Mouse (Mus musculus): ENCODE data around the gene Elp4.

The Elp4 gene

DNA sequence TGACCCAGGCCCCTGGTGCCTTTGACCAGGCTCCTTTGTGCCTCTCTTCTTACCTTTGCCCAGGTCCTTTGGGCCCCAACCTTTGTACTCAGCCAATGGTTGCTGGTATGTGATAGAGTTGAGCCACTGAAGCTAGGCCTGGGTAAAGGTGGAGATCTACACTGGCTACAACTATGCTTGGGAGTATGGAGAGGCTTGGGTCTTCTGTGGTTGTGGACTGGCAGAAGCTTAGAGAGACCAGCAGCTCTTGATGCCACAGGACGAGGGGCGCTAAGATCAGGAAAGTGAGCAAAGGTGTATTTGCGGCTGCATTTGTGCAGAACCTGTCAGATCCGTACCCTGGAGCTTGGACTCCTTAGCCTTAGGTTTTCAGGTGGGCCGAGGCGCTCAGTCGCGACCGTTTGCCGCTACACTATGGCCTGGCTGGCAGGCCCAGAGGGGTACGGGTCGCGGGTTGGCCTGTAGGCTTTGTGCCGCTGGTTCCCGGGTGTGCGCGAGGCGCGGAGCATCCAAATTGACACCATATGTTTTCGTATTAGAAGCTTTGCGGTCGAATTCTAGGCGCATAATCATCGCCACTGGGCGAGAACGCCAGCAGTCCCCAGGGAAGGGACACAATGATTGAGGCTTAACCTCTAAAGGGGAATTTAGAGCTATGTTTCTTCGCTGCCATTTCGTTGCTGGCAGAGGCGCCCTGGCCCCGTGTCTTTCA, 223.2 kb downstream of the Elp4 start:
- DNase-seq = peak; percentile 53 to 76

DNA sequence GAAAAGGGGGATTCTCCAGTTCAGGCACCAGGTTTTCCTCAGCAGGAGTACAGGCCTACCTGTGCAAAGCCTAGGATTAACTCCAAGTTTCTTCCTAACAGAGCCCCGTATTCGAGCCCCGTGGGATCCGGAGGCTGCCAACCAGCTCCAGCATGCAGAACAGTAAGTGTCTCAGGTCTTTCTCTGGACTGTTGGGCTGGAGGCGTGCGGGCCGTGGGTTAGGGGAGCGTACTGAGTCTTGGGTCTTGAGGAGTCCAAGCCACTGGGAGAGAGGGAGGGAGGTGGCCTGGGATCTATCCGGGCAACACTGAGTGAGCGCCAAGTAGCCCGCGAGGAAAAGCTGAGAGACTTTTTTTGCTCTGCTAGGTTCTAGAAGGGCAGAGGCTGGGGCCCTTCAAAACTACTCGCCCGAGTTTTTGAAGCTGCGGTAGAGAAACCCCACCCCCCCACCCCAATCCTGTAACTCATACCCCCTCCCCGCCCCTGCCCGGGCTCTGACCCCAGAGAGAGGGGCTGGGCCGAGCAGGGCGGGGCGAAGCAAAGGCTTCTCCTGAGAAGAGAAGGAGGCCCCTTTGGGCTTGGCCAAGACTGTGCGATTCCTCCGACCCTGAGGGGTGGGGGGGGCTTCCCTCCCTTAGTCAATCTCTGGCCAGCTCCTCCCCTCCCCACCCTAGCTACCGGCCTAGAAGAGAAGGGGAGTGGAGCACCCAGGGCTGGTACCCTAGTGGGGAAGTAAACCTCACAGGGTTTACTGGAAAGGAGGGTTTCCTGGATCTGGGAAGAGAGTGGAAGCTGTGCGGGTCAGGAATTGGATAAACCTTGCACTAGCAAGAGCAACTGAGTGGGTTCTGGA, 224.0 kb downstream of the Elp4 start:
- peak; percentile 50 to 67 for DNase-seq

DNA sequence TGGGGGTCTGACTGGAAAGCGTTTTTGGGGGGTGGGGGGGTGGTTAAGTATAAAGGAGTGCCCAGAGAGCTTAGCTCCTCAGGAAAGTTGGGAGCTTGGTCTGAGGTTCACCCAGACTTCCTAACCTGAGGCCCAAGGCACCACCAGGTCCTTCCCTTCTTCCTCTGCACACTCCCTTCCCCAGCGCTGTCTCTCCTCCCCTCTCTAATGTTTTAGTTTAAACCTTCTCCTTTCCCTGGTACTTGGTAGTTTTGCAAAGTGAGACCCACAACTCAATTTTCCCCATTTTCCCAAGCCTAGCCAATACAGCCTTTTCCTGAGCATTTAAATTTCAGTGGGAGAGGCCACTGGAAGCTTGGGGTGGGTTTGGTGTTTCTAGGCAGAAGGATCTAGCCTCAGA, 225.0 kb downstream of the Elp4 start:
- no peak for DNase-seq

DNA sequence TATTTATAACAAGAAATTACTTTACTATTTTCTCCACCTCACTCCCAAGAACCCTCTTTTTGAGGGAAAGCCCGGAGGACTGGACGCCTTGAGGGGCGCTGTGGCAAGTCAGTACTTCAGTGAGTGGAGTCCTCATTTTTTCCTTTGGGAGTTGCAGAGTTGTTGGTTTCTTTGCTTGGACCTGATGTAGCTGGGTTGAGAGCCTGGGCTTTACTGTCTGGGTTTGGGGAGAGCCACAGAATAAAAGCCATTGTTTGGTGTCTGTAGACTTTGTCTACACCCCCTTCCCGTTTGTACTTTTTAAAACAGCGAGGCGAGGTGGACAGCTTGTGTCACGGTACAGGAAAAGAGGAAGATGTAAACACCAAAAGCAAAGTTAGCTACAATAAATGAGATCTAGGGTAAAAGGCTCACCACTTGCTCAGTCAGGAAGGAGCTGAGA, 225.5 kb downstream of the Elp4 start:
- peak in 1 of 2 experiments; percentile 46 for DNase-seq

DNA sequence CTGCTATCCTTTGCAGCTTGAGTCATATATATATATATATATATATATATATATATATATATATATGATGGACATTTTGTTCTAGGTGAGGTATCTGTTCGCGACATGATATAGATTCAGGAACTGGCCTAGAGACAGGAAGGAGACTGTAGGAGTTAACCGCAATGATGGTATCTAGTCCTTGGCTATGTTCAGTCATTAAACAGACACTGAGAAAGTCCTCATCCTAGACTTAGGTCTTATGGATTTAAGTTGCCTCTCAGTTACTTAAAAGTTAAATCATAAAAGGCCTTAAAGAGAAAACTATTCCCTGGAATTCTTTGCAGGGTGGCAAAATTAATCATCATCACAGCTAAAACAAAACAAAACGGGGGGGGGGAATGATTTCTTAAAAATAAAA, 226.1 kb downstream of the Elp4 start:
- DNase-seq = no peak

DNA sequence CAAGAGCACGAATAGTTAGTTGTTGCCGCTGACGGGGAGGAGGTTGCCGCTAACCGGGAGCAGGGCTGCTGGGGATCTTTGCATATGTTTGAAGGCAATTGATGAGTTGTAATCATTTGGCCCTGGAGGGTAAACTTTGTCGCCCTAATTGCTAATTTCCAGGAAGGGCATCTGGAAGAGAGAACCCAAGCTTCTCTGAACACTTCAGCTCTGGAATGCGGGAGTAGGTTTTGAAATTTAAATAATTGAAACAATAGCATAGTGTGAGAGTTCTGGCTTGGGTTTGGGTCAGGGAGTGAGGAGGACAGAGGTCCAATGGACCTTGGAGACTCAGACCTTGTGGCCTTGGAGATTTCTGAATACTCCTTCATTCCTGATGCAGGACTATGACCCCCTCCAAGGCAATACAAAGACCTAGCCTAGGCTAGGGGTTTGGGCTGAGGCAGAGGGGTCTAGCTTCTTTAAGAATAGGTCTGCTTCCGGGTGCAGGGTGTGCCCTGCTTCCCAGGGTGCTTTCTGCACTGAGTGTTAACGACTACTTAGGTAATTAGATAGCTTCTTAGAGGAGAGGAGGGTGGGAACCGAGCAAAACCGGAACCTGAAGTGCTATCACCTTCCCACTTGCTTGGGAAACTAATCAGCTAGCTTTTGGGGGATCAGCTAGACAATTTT, 226.8 kb downstream of the Elp4 start:
- DNase-seq = peak in 1 of 2 experiments; percentile 53

DNA sequence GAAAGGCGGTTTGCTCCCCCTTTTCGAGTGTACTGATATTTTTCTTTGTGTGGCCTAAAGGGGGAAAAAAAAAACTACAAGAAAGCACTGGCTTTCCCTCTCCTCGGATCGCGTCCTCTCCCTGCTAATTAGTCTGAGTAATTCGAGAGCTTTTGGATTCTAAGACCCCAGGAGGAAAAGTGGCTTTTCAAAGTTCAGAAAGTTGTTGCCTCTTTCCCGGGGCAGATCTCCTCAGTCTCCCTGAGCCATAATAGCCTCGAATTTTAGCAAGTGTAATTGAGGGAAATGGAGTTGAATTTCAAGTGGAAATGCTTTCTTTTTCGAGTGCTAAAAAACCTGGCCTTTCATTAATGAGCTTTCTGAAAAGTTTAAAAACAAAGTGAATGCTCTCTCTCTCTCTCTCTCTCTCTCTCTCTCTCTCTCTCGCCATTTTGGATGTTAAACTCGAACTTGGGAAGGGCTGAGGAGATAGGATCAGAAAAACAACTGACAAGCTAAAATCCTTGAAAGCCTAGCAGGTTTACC, 227.4 kb downstream of the Elp4 start:
- no peak for DNase-seq

DNA sequence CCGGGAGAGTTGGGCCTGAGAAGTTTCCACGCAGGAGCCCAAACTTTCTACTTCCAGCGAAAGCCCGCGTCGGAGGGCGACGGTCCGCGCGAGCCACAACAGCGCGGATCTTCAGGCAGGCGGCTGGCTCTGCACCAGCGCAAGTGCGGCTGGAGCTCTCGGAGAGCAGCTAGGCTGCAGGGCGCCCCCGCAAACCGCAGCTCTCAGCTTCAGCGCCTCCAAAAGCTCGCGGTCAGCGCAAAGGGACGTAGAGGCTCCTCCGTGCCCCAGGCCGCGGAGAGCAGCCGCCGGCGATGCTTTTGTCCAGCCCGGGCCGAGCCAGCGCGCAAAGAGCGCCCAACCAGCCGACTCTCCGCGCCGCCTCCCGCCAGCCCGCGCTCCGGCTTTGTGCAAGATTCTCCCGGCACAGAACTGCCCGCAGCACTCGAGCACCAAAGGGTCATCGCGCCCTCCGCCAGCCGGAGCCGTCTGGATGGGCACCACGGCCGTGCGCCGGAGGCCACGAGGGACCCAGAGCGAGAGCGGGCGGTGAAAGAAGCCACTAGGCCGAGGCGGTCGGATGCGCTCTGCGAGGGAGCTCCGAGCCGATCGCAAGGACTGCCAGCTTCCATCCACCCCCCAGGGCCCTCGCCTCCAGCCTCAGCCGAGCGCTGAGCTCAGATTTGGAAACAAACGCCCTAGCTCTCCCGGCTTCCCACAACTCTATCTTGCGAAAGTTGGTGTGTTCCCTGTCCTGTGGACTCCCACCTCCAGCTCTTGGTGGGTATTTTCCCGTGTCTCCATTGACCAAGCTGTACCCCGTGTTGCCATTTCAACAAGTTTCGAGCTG, 228.1 kb downstream of the Elp4 start:
- DNase-seq = peak; percentile 47 to 73

DNA sequence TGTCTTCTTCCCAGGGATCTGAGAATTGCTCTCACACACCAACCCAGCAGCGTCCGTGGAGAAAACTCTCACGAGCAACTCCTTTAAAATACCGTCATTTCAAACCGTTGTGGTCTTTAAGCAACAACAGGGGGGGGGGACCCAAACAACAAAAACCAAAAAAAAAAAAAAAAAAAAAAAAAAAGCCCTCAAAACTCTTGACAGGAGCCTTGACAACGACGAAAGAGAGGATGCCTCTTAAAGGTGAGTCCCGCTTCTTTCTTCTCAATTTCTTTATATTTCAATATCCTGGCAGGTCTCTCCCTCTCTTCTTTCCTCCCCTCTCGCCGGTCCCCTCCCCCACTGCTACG, 228.7 kb downstream of the Elp4 start:
- DNase-seq = no peak

DNA sequence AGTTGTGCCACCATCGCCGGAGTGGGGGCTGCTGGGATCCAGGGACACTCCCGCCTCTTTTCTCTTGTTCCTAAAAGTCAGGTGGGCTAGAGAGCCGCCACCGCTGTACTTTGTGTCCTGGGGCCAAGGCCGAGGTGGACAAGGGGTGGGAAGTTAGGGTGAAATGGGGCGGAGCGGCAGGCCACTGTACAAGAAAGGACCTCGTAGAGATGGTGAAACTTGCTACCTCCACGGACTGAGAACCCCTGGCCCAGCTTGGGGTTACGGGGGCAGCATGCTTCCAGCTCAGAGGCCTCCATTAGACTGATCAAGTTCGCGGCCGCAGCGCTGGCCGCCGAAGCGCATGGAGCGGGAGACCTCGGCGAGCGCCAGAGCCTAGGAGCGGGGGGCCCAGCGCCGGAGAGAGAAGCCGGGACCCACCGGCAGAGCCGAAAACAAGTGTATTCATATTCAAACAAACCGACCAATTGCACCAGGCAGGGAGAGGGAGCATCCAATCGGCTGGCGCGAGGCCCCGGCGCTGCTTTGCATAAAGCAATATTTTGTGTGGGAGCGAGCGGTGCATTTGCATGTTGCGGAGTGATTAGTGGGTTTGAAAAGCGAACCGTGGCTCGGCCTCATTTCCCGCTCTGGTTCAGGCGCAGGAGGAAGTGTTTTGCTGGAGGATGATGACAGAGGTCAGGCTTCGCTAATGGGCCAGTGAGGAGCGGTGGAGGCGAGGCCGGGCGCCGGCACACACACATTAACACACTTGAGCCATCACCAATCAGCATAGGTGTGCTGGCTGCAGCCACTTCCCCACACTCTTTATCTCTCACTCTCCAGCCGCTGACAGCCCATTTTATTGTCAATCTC, 229.3 kb downstream of the Elp4 start:
- peak; percentile 92 for DNase-seq

DNA sequence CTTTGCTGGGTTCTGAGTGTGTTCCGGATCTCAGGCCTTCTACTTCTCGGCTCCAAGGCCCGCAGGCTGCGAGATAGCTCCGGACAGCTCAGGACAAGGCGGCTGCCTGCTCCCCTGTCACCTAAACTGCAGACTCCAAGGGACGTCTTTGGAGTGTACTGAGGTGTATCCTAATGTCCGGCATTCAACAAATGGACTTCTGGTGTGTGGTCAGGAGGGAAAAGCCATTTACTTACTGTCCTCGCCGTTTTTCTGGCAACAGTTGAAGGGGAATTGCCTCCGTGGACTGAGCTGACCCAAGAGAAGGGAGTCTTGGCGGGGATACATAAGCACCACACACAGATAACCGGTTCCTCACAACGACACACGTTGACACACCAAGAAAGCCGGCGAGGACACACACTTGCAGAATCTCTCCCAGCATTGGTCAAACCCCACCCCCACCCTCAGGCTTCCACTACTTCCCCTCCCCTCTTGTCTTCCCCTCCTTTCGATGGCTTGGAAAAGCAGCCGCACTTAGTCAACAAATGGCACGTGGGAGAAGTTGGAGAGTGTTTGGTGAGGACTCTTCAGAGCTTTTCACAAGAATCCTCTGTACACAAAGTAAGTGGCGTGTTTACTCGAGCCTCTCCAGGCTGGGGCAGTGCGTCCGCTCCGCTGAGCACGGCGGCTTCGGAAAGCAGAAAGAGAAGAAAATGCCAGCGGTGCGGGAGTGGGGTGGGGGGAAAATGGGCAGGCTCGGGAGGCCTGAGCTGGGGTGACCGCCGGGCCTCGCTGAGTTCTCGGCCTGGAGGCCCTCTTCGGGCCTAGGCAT, 230.1 kb downstream of the Elp4 start:
- peak; percentile 44 to 72 for DNase-seq

DNA sequence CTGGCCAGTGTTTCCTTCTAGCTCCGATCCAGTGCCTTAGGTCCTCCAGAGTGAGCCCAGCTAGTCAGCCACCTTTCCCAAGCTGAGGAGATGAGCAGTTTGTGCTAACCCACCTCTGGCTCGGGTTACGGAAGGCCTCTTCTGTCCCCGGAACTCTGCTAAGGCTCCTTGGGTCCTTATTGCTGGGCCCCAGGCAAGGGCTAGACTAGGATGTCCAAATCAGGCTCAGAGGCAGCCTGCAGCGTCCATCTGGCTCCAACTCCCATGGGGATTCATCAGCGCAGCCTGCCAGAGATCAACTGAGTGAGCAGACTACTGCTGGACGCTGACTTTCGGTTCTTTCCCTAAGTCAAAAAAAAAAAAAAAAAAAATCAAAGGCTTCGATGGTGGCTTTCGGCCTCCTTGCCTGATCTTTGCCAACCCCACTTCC, 230.7 kb downstream of the Elp4 start:
- peak; percentile 76 to 79 for DNase-seq

DNA sequence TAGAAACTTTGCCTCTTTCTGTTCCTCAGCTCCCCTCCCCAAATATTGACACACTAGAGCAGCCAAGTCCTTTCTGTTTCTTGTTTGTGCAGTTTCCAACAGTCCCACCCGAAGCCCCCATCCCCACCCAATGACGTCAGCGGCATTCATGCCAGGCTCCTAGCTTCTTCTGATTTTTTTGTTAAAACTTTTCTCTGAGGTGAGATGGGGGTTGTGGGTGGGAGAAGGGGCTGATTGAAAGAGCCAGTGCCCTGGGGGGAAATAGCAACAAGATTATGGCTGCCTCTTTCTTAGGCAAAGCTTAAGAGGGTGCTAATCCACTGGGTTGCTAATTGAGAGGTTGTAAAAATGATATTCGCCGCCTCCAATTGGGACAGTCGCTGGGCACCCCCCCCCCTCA, 231.3 kb downstream of the Elp4 start:
- DNase-seq = peak; percentile 27 to 53

DNA sequence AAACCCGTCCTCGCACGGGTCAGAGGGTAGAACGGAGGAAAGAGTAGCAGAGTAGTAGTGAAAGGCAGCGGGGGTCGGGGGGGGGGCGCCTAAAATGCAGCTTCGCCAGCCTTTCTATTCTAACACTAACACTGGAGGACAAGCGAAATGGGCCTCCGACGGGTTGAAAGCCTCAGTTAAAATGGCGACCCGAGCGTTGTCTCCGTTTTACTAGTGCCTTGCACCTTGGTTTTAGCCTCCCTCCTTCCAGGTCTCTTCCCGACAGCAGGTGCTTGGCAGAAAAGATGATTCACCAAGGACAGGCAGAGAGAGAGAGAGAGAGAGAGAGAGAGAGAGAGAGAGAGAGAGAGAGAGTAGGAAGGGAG, 231.8 kb downstream of the Elp4 start:
- DNase-seq = peak; percentile 49 to 59

DNA sequence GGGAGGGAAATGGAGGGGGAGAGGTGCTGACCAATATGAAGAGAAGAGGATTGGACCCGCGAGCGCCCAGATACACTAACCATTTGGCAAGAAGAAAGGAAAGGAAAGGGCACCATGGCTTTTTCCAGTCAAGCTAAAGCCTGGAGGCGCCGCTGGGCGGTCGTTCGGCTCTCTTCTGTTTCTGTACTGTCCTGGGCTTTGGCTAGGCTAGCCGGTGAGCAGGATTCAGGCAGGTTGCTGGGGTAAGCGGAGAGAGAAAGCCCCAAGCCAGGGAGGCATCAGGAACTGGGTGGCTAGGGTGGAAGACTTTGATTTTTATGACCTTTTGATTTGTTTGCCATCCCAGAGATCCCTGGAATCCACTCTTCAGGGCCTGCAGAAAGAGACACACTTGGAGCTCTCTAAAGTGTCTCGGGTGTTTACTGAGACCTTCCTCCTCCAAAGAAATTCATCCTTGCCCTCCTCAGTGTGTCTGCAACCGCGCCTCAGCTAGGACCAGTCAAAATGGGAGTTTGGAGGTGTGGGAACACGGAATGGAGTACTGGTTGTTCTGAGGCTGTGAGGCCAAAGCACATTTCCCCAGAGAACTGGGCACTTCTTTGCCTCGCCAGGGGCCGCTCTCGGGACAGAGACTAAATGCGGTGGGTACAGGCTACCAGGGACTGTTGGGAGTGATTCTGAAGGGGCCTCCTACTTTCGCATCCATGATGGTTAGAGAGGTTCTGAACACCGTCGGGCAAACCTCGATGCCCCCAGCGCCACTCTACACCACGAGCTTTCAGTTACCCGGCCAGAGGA, 232.4 kb downstream of the Elp4 start:
- DNase-seq = peak; percentile 51 to 67

DNA sequence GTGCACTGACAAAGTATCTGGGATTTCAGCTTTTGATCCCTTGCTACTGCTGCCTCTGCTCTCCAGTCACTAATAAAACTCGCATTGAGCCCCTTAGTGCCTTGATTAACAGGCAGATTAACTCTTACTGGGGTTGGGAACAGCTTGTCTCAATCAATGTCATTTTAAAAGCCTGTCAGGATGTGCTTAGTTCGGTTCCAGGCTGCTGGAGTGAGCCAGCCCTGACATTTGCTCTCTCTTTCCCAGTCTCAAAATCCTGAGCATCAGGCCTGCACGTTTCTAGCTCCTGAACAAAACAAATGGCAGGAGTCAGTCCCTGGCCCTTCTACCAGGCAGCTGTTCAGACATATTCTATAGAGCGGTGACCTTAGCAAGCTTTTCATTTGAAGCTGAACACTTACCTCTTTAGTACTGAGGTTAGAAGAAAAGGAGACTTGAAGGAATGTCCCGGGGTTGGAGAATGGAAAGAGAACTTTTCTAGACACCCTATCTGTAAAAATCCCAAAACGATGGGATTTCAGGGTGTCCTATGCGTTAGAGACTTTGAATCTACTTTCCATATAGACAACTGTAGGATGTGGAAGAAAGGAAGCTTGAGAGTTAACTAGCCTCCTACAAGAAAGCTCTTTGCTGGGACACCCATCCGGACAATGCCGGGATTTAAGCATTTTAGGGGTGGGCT, 233.1 kb downstream of the Elp4 start:
- peak; percentile 24 to 57 for DNase-seq

DNA sequence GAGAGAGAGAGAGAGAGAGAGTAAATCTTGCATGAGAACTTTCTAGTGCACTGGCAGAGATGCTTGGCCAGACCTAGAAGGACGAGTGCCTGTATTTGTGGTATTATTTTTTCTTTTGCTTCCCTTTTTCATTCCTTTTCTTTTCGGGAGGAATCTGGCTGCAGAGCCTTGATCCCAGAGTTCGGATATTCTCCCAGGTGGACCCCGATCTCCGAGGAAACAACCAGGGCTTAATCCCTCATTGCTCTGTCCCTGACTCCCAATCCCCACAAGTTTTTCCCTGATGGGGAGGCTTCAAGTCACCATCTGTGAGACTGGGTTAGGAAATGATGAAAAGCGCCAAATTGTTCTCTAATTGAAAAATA, 233.7 kb downstream of the Elp4 start:
- DNase-seq = peak in 1 of 2 experiments; percentile 46

DNA sequence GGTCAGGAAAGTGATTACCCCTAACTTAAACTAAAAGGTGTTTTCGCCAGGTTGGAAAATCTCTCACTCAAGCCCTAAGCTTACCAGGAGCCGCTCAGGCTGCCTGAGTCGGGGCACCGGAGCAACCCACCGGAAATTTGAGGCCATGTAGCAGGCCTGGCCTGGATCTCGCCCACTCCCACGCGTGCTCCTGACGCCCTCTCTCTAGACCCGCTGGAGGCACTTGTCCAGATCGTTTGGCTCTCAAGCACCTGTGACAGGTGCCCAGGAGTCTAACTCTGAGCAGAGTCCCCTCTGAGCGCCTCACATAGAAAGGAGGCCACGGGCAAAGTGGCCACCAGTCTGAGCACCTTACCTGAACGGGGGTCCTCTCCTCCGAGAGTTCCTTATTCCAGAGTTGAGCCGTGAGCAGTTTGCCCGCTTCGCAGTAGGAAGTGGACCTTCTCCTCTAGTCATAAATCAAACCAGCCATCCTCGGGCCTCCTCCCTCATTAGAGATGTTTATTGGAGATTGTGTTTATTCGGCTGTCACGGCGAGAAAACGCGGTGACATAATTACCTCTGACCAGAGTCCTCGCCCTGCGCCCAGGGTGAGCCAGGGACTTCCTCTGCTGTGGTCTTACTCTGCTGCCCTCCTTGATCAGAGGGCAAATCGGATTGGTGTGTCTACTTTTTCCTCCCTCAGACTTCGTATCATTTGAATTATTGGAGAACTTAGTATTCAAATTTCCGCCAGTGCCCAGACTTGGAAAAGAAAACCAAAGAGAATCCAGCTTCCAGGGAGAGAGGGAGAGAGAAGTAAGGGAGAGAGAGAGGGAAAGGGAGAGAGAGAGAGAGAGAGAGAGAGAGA, 234.3 kb downstream of the Elp4 start:
- peak; percentile 49 to 67 for DNase-seq
